Mouse (Mus musculus): ENCODE results near the gene Il15ra. TPM values are rescaled to one million over a fixed set of nuclear protein-coding genes. Genes with fewer than 3 reads are reported as not detected.
A peak's percentile ranks its signal among the peaks of the same experiment; 100 is the strongest.
"Not testable (repeated sequence)": the region's sequence is repeated elsewhere in the genome, so short reads cannot be mapped to it uniquely, and the experiment has no call there.

Gene Il15ra
- polyA plus RNA-seq, 1 experiment from 2014 or later = 0.74 TPM

- no peak overlapping the region for H3K4me2 ChIP-seq (replicated peaks)
- H3K27ac ChIP-seq (replicated peaks) = no peak overlapping the region
- no peak overlapping the region for H3K9ac ChIP-seq (replicated peaks)
- ATAC-seq (replicated peaks) = no peak
- H3K4me3 ChIP-seq = no peak overlapping the region
- no peaks in the 10 kb centered on the region for H3K36me3 ChIP-seq
- H3K4me1 ChIP-seq = no peaks in the 10 kb centered on the region
- 85% methylated on average over 4 of the region's 4 CpGs for WGBS
- H3K9me3 ChIP-seq = no peaks in the 10 kb centered on the region
- no peaks in the 10 kb centered on the region for H3K27me3 ChIP-seq
Measured at GRCm38 (mm10) chr2:11686512-11686911, 18.6 kb upstream of the Il15ra start.

- Histone ChIP-seq H3K9me3 (no peaks in the 10 kb centered on the region), H3K27me3 (no peaks in the 10 kb centered on the region), H3K4me1 (no peaks in the 10 kb centered on the region), H3K27ac (replicated peaks) (no peak overlapping the region), H3K9ac (replicated peaks) (no peak overlapping the region), H3K4me3 (no peak overlapping the region), H3K4me2 (replicated peaks) (no peak overlapping the region), H3K36me3 (no peaks in the 10 kb centered on the region)
- no peak for ATAC-seq (replicated peaks)
- 22% methylated on average over 3 of the region's 3 CpGs for WGBS
Measured at GRCm38 (mm10) chr2:11687436-11687835, 17.7 kb upstream of the Il15ra start.

- Histone ChIP-seq H3K4me3 (no peak overlapping the region), H3K27me3 (no peaks in the 10 kb centered on the region), H3K9me3 (no peaks in the 10 kb centered on the region), H3K4me2 (replicated peaks) (no peak overlapping the region), H3K4me1 (no peaks in the 10 kb centered on the region), H3K27ac (replicated peaks) (no peak overlapping the region), H3K9ac (replicated peaks) (no peak overlapping the region), H3K36me3 (no peaks in the 10 kb centered on the region)
- ATAC-seq (replicated peaks) = no peak
- WGBS = 74% methylated on average over 8 of the region's 8 CpGs
Measured at GRCm38 (mm10) chr2:11690201-11690890, 14.7 kb upstream of the Il15ra start.

DNA sequence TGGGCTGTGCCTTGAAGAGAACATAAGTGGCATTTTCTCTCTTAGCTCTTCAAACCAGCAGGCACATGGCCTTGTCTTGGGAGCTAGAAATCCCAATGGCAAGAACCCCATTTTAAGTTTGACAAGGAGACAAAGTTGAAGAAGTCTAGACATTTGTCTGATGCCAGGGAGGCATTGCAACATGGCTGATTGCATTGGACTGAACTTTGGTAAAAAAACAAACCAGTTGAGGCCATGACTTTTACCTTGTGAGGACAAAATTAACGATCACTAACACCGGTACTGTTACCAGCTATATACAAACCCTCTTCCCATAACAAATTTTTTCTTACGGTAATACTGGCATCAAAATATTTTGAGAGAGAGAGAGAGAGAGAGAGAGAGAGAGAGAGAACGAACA lies 11.7 kb upstream of the Il15ra start:
- WGBS = 90% methylated on average over 4 of the region's 4 CpGs

GRCm38 (mm10) chr2:11694104-11694503 lies 11.0 kb upstream of the Il15ra start:
- no peaks in the 10 kb centered on the region for H3K36me3 ChIP-seq
- H3K4me2 ChIP-seq (replicated peaks) = no peak overlapping the region
- 93% methylated on average over 2 of the region's 2 CpGs for WGBS
- no peak overlapping the region for H3K27ac ChIP-seq (replicated peaks)
- H3K27me3 ChIP-seq = no peaks in the 10 kb centered on the region
- no peak overlapping the region for H3K4me3 ChIP-seq
- no peak overlapping the region for H3K9ac ChIP-seq (replicated peaks)
- ATAC-seq (replicated peaks) = no peak
- H3K4me1 ChIP-seq = no peaks in the 10 kb centered on the region
- H3K9me3 ChIP-seq = no peaks in the 10 kb centered on the region

More for the DNA sequence above, 11.7 kb upstream of the Il15ra start:
- no peak overlapping the region for H3K4me3 ChIP-seq
- no peaks in the 10 kb centered on the region for H3K4me1 ChIP-seq
- no peak overlapping the region for H3K9ac ChIP-seq (replicated peaks)
- no peak overlapping the region for H3K27ac ChIP-seq (replicated peaks)
- no peaks in the 10 kb centered on the region for H3K9me3 ChIP-seq
- H3K27me3 ChIP-seq = no peaks in the 10 kb centered on the region
- H3K4me2 ChIP-seq (replicated peaks) = no peak overlapping the region
- no peaks in the 10 kb centered on the region for H3K36me3 ChIP-seq
- no peak for ATAC-seq (replicated peaks)

DNA sequence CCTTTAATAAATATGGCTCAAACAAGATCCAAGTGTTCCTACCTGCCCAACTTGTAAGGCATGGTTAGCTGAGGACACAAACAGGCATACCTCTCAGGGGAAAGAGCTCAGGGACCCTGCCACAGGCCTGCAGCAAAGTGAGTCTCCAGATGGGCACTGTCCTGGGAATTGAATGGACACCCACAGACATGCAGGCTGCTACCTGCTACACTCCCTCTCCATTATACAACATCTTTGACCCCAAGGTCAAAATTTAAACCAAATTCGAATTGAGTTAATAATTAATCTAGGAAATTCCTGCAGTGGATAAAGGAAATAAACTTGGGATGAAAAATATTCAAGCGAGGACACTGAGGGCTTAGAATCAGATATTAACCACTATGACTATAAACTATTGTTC lies 9.2 kb upstream of the Il15ra start:
- Histone ChIP-seq H3K4me1 (no peaks in the 10 kb centered on the region), H3K4me2 (replicated peaks) (no peak overlapping the region), H3K27me3 (no peaks in the 10 kb centered on the region), H3K9me3 (no peaks in the 10 kb centered on the region), H3K9ac (replicated peaks) (no peak overlapping the region), H3K4me3 (no peak overlapping the region), H3K36me3 (no peaks in the 10 kb centered on the region), H3K27ac (replicated peaks) (no peak overlapping the region)
- no peak for ATAC-seq (replicated peaks)
- WGBS = 69% methylated on average over 2 of the region's 2 CpGs

GRCm38 (mm10) chr2:11698994-11699393 lies 6.1 kb upstream of the Il15ra start:
- Histone ChIP-seq H3K4me3 (no peak overlapping the region), H3K27ac (replicated peaks) (no peak overlapping the region), H3K4me1 (no peaks in the 10 kb centered on the region), H3K9ac (replicated peaks) (no peak overlapping the region), H3K27me3 (no peaks in the 10 kb centered on the region), H3K4me2 (replicated peaks) (no peak overlapping the region), H3K36me3 (no peaks in the 10 kb centered on the region), H3K9me3 (no peaks in the 10 kb centered on the region)
- ATAC-seq (replicated peaks) = no peak
- 69% methylated on average over 5 of the region's 5 CpGs for WGBS

GRCm38 (mm10) chr2:11699905-11700304 lies 5.2 kb upstream of the Il15ra start:
- H3K9me3 ChIP-seq = no peaks in the 10 kb centered on the region
- no peak overlapping the region for H3K9ac ChIP-seq (replicated peaks)
- no peaks in the 10 kb centered on the region for H3K36me3 ChIP-seq
- ATAC-seq (replicated peaks) = no peak
- no peak overlapping the region for H3K4me2 ChIP-seq (replicated peaks)
- no peaks in the 10 kb centered on the region for H3K27me3 ChIP-seq
- 78% methylated on average over 2 of the region's 2 CpGs for WGBS
- H3K27ac ChIP-seq (replicated peaks) = no peak overlapping the region
- H3K4me3 ChIP-seq = no peak overlapping the region
- no peaks in the 10 kb centered on the region for H3K4me1 ChIP-seq

DNA sequence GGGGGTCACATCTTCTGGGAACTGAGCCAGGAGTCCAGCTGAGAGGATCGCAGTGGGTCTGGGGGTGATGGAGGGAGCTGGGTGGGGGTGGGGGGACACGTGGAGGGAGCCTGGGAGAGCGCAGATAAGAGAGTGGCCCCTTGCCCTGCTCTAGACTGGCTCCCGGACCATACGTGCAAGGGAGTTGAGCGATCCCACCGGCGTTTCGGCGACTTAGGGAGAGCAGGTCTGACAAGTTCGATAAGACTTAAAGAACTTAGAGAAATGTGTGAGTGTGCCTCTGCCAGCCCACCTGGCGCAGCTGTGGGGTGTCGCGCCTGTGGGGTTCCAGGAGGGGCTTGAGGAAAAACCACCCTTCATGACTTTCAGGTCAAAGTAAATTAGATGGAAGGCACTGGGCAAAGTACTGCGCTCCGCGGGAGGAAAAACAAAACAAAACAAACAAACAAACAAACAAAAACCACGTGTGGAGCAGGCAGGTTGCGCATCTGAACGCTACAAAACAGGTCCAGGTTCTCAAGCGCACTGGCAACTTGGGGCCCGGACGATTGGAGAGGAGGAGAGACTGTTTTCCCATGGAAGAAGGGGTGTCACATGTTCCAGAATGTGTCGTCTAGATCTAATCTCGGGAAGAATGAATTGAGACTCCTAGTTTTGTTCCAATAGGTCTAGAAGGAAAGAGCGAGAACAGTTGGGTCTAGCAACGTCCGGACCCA lies 1.1 kb downstream of the Il15ra start:
- Histone ChIP-seq H3K36me3 (no peaks in the 10 kb centered on the region), H3K27ac (replicated peaks) (no peak overlapping the region), H3K4me1 (peaks cover 16% of the 10 kb centered on the region), H3K27me3 (peaks cover 12% of the 10 kb centered on the region), H3K4me2 (replicated peaks) (peak overlapping the region; percentile 99), H3K9ac (replicated peaks) (peak overlapping the region; percentile 62), H3K9me3 (no peaks in the 10 kb centered on the region), H3K4me3 (peak overlapping the region; percentile 58)
- WGBS = 4% methylated on average over 28 of the region's 28 CpGs
- ATAC-seq (replicated peaks) = peak; percentile 57

GRCm38 (mm10) chr2:11706746-11707065 lies 1.6 kb downstream of the Il15ra start:
- Histone ChIP-seq H3K27me3 (peaks cover 12% of the 10 kb centered on the region), H3K4me2 (replicated peaks) (peak overlapping the region; percentile 99), H3K9ac (replicated peaks) (no peak overlapping the region), H3K4me3 (no peak overlapping the region; the same call in 1 of the 2 replicates), H3K27ac (replicated peaks) (no peak overlapping the region), H3K4me1 (peaks cover 16% of the 10 kb centered on the region), H3K36me3 (no peaks in the 10 kb centered on the region), H3K9me3 (no peaks in the 10 kb centered on the region)
- no peak for ATAC-seq (replicated peaks)
- 32% methylated on average over 6 of the region's 6 CpGs for WGBS

GRCm38 (mm10) chr2:11708538-11708937 lies 3.4 kb downstream of the Il15ra start:
- ATAC-seq (replicated peaks) = no peak
- H3K4me1 ChIP-seq = peaks cover 16% of the 10 kb centered on the region
- no peaks in the 10 kb centered on the region for H3K36me3 ChIP-seq
- H3K27me3 ChIP-seq = peaks cover 12% of the 10 kb centered on the region
- no peak overlapping the region for H3K9ac ChIP-seq (replicated peaks)
- WGBS = 87% methylated on average over 5 of the region's 5 CpGs
- no peak overlapping the region for H3K27ac ChIP-seq (replicated peaks)
- no peak overlapping the region for H3K4me3 ChIP-seq
- no peaks in the 10 kb centered on the region for H3K9me3 ChIP-seq
- no peak overlapping the region for H3K4me2 ChIP-seq (replicated peaks)

DNA sequence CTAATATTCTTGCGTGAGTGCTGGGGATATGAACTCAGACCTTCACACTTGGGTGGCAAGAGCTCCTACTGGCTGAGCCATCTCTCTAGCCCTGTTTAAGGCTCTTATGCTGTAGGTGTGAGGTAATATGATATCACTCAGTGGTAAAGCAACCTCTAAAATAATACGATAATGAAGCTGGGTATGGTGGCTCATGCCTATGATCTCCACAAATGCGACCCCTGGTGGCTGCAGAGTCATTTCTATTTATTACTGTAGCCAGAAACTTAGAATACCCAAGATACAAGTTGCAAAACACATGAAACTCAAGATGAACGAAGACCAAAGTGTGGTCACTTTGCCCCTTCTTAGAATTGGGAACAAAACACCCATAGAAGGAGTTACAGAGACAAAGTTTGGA lies 5.0 kb downstream of the Il15ra start:
- H3K36me3 ChIP-seq; H3K9ac ChIP-seq (replicated peaks); H3K4me2 ChIP-seq (replicated peaks); ATAC-seq (replicated peaks); H3K9me3 ChIP-seq; H3K27ac ChIP-seq (replicated peaks); H3K4me3 ChIP-seq: not testable (repeated sequence)
- Histone ChIP-seq H3K27me3 (peaks cover 12% of the 10 kb centered on the region), H3K4me1 (peaks cover 14% of the 10 kb centered on the region)
- 57% methylated on average over 4 of the region's 4 CpGs for WGBS

Measured in forebrain, embryonic 15.5 days (tissue).